Mouse (Mus musculus) forebrain, postnatal 0 days (tissue): ENCODE data around the gene Dop1b. TPM values are rescaled to one million over a fixed set of nuclear protein-coding genes. Genes with fewer than 3 reads are reported as not detected.
"Not testable (repeated sequence)": the region's sequence is repeated elsewhere in the genome, so short reads cannot be mapped to it uniquely, and the experiment has no call there.

Source experiments
- ATAC-seq: fragments of 200-750 bp; cut with Nextera tagmentation; 2 replicates; pipeline ENCODE4 v1.8.0; 2017; ENCODE audit warnings: mild to moderate bottlenecking, moderate library complexity
- DNase-seq: peaks from one replicate; pipeline ENCODE4 v3.0.0-alpha.2; 2015
- H3K27ac ChIP-seq: fragments of 300-500 bp; sonication (generic); 2 replicates; pipeline ENCODE4 v1.5.1; 2014; ENCODE audit warnings: low read depth, mild to moderate bottlenecking, antibody characterized with exemption, low read length, moderate library complexity, mixed read lengths
- H3K27me3 ChIP-seq: fragments of 300-500 bp; sonication (generic); 2 replicates; pipeline ENCODE4 v1.6.1; 2014; ENCODE audit warnings: mild to moderate bottlenecking, low read length, mixed read lengths; ENCODE audit not compliant: insufficient read depth
- H3K36me3 ChIP-seq: fragments of 300-500 bp; sonication (generic); 2 replicates; pipeline ENCODE4 v1.6.1; 2014; ENCODE audit warnings: mild to moderate bottlenecking, moderate library complexity; ENCODE audit not compliant: insufficient read depth
- H3K4me1 ChIP-seq: fragments of 300-500 bp; sonication (generic); 2 replicates; pipeline ENCODE4 v1.6.1; 2014; ENCODE audit warnings: antibody characterized with exemption; ENCODE audit not compliant: insufficient read depth
- H3K4me2 ChIP-seq: fragments of 300-500 bp; sonication (generic); 2 replicates; pipeline ENCODE4 v1.6.1; 2014; ENCODE audit warnings: low read depth, mild to moderate bottlenecking, moderate library complexity
- H3K4me3 ChIP-seq: fragments of 300-500 bp; sonication (generic); 2 replicates; pipeline ENCODE4 v1.5.1; 2014; ENCODE audit warnings: low read depth, low read length, mixed read lengths
- H3K9ac ChIP-seq: fragments of 300-500 bp; sonication (generic); 2 replicates; pipeline ENCODE4 v1.6.1; 2014; ENCODE audit warnings: mild to moderate bottlenecking
- H3K9me3 ChIP-seq: fragments of 300-500 bp; sonication (generic); 2 replicates; pipeline ENCODE4 v1.6.1; 2016; ENCODE audit warnings: low read length
- CTCF ChIP-seq: sonication (generic); IDR thresholded peaks from 2 replicates; pipeline ENCODE4 v1.5.1; 2016; ENCODE audit warnings: antibody characterized with exemption, control low read depth, low read depth
- WGBS: fragments of 180-500 bp; shearing (Covaris S2); extraction: QIAGEN DNeasy Blood & Tissue Kit; methylation state at CpG from one replicate; pipeline ENCODE4 v1.1.7; 2014; 5-methylcytosine and 5-hydroxymethylcytosine counted together
- polyA plus RNA-seq: library from polyadenylated mRNA; unstranded; fragments of >200 nt; fragmentation: Nextera tagmentation; extraction: Ambion mirVana; gene quantifications from 2 replicates; pipeline ENCODE4 v1.2.1, GENCODE M21; 2015
- total RNA-seq: library from RNA; depleted of rRNA; stranded (reverse); fragments of >200 nt; gene quantifications from 2 replicates; pipeline ENCODE4 v1.2.3, GENCODE M21; 2014

Gene Dop1b
- total and polyA plus RNA-seq, 2 experiments from 2014 or later = 22.0 to 48.4 TPM

GRCm38 (mm10) chr16:93826054-93826453, 114.3 kb downstream of the Dop1b start:
- no peaks in the 10 kb centered on the region for H3K27me3 ChIP-seq
- no peak for ATAC-seq
- no peak overlapping the region for H3K4me3 ChIP-seq
- TF ChIP-seq CTCF = no peak
- 70% methylated on average over 11 of the region's 11 CpGs for WGBS
- no peak overlapping the region for H3K27ac ChIP-seq
- no peaks in the 10 kb centered on the region for H3K36me3 ChIP-seq
- H3K4me1 ChIP-seq = no peaks in the 10 kb centered on the region
- H3K9me3 ChIP-seq = 0 out of 2 replicates have a peak, but pooled peaks cover 6% of the 10 kb centered on the region
- DNase-seq = no peak
- no peak overlapping the region for H3K4me2 ChIP-seq
- H3K9ac ChIP-seq = no peak overlapping the region

GRCm38 (mm10) chr16:93826478-93826877, 114.8 kb downstream of the Dop1b start:
- ATAC-seq, H3K4me3 ChIP-seq, H3K9me3 ChIP-seq, H3K9ac ChIP-seq, H3K27ac ChIP-seq, H3K27me3 ChIP-seq, H3K4me2 ChIP-seq, H3K4me1 ChIP-seq, DNase-seq, H3K36me3 ChIP-seq: not testable (repeated sequence)
- WGBS = 31% methylated on average over 5 of the region's 5 CpGs

- TF ChIP-seq CTCF = no peak
- Histone ChIP-seq H3K4me1 (no peaks in the 10 kb centered on the region), H3K27me3 (no peaks in the 10 kb centered on the region), H3K27ac (no peak overlapping the region), H3K9me3 (0 out of 2 replicates have a peak, but pooled peaks cover 6% of the 10 kb centered on the region), H3K4me3 (no peak overlapping the region), H3K36me3 (no peaks in the 10 kb centered on the region), H3K9ac (no peak overlapping the region), H3K4me2 (no peak overlapping the region)
- ATAC-seq = no peak
- no peak for DNase-seq
- WGBS = 91% methylated on average over 6 of the region's 6 CpGs
Measured at GRCm38 (mm10) chr16:93826909-93827308, 115.2 kb downstream of the Dop1b start.

GRCm38 (mm10) chr16:93829526-93829925, 117.8 kb downstream of the Dop1b start:
- Histone ChIP-seq H3K27ac (no peak overlapping the region), H3K36me3 (no peaks in the 10 kb centered on the region), H3K4me3 (no peak overlapping the region), H3K9me3 (no peaks in the 10 kb centered on the region), H3K4me2 (no peak overlapping the region), H3K27me3 (no peaks in the 10 kb centered on the region), H3K9ac (no peak overlapping the region), H3K4me1 (no peaks in the 10 kb centered on the region)
- DNase-seq (no peak), ATAC-seq (no peak)
- WGBS = 96% methylated on average over 15 of the region's 15 CpGs
- no peak for TF ChIP-seq CTCF

- no peak overlapping the region for H3K9ac ChIP-seq
Measured at GRCm38 (mm10) chr16:93830071-93830470, 118.4 kb downstream of the Dop1b start.

GRCm38 (mm10) chr16:93830916-93831315, 119.2 kb downstream of the Dop1b start:
- WGBS = 89% methylated on average over 5 of the region's 5 CpGs
- DNase-seq (no peak), ATAC-seq (no peak)
- Histone ChIP-seq H3K4me3 (no peak overlapping the region), H3K4me2 (no peak overlapping the region), H3K9ac (no peak overlapping the region), H3K27ac (no peak overlapping the region), H3K9me3 (no peaks in the 10 kb centered on the region), H3K27me3 (no peaks in the 10 kb centered on the region), H3K36me3 (no peaks in the 10 kb centered on the region), H3K4me1 (no peaks in the 10 kb centered on the region)
- no peak for TF ChIP-seq CTCF

More at GRCm38 (mm10) chr16:93830071-93830470, 118.4 kb downstream of the Dop1b start:
- no peak for TF ChIP-seq CTCF
- no peak for DNase-seq
- H3K27ac ChIP-seq = no peak overlapping the region
- WGBS = 91% methylated on average over 9 of the region's 9 CpGs
- H3K4me3 ChIP-seq = no peak overlapping the region
- no peak for ATAC-seq
- H3K4me2 ChIP-seq = no peak overlapping the region
- no peaks in the 10 kb centered on the region for H3K27me3 ChIP-seq
- H3K36me3 ChIP-seq = no peaks in the 10 kb centered on the region
- no peaks in the 10 kb centered on the region for H3K9me3 ChIP-seq
- H3K4me1 ChIP-seq = no peaks in the 10 kb centered on the region

- peak within 1 kb of the TSS; percentile 94 for H3K27ac ChIP-seq
- H3K9ac ChIP-seq = peak within 1 kb of the TSS; percentile 97
- DNase-seq (peak; percentile 100), ATAC-seq (peak; percentile 98)
- 12% methylated on average over 53 of the region's 55 CpGs for WGBS
- H3K27me3 ChIP-seq = no peaks in the 10 kb centered on the region
- peak within 1 kb of the TSS; percentile 91 for H3K4me3 ChIP-seq
- no peaks in the 10 kb centered on the region for H3K4me1 ChIP-seq
- no peaks in the 10 kb centered on the region for H3K9me3 ChIP-seq
- H3K4me2 ChIP-seq = peak within 1 kb of the TSS; percentile 72
- H3K36me3 ChIP-seq = no peaks in the 10 kb centered on the region
- no peak for TF ChIP-seq CTCF
Measured at GRCm38 (mm10) chr16:93831627-93832395, 120.1 kb downstream of the Dop1b start, which contains the start of gene Morc3. Gene Morc3, plus strand, starts transcription at chr16:93832121.
